Comparison of ENCODE assay signal across 10 mouse cellular contexts in genomic region chr3:98067413-98067812, GRCm38 (mm10). TPM values are rescaled to one million over a fixed set of nuclear protein-coding genes. Genes with fewer than 3 reads are reported as not detected.
DNase-seq lines count a peak whose midpoint lies in the region; ATAC-seq and TF ChIP-seq lines count a peak whose summit lies in the region.
"Had no signal": no experiment of that assay in that cellular context is flagged by ENCODE, and none has a peak within 500 bp of the region (broad histone marks: within the 10 kb centered on the region; RNA-seq: fewer than 3 reads in every experiment).

No protein-coding gene starts in this region.

- ATAC-seq in limb, embryonic 12.5 days (ENCODE audit: insufficient number of reproducible peaks, insufficient read depth, low FRiP score, low TSS enrichment, low read depth), result no peak
- no peak for ATAC-seq in limb, embryonic 14.5 days (ENCODE audit: low FRiP score, low read depth)
- ATAC-seq: hindbrain, postnatal 0 days had no signal

- no peak for DNase-seq in heart, adult 2 months
- DNase-seq in heart, adult 18-20 months, result no peak
- no peak for DNase-seq in limb, embryonic 10.5 days (ENCODE audit: low spot score)
- peak; percentile 76 for DNase-seq in limb, embryonic 14.5 days (ENCODE audit: low spot score)
- no peak for DNase-seq in embryo, embryonic 9.5 days (ENCODE audit: extremely low spot score)
- no peak for DNase-seq in adrenal gland, adult 2 months
- DNase-seq: gastrocnemius, postnatal 10 days had no signal

- H3K79me2 ChIP-seq in heart, adult 2 months (replicated peaks; ENCODE audit: control insufficient read depth, insufficient read depth, low read length), result no peaks in the 10 kb centered on the region; the same call in 1 of the 2 replicates

- H3K36me3 ChIP-seq in heart, adult 2 months (ENCODE audit: control insufficient read depth, insufficient read depth, low read length), result peaks cover 2% of the 10 kb centered on the region; the same call in 1 of the 2 replicates
- peaks cover 23% of the 10 kb centered on the region for H3K36me3 ChIP-seq in limb, embryonic 12.5 days
- peaks cover 30% of the 10 kb centered on the region for H3K36me3 ChIP-seq in limb, embryonic 10.5 days
- H3K36me3 ChIP-seq in limb, embryonic 14.5 days (ENCODE audit: control insufficient read depth, insufficient read depth, low read length), result peaks cover 14% of the 10 kb centered on the region

- no peak overlapping the region for H3K4me3 ChIP-seq in heart, adult 2 months
- no peak overlapping the region for H3K4me3 ChIP-seq in limb, embryonic 12.5 days (replicated peaks)
- H3K4me3 ChIP-seq in limb, embryonic 10.5 days, result no peak overlapping the region
- no peak overlapping the region for H3K4me3 ChIP-seq in bone marrow macrophage, adult 2 months (ENCODE audit: insufficient read depth, low read length)
- H3K4me3 ChIP-seq in limb, embryonic 14.5 days (replicated peaks; ENCODE audit: low read length), result no peak overlapping the region

- TF ChIP-seq POLR2A in heart, adult 2 months (IDR thresholded peaks at IDR 0.05; ENCODE audit: insufficient read depth, low read depth, low read length), result no peak
- no peak for TF ChIP-seq POLR2A in bone marrow macrophage, adult 2 months (IDR thresholded peaks at IDR 0.05; ENCODE audit: borderline replicate concordance, low read depth, low read length)
- no peak for TF ChIP-seq POLR2A in limb, embryonic 14.5 days (IDR thresholded peaks at IDR 0.05; ENCODE audit: borderline replicate concordance, extremely low read depth, insufficient read depth, insufficient read length)

- no peak overlapping the region for H3K4me2 ChIP-seq in limb, embryonic 12.5 days
- no peak overlapping the region for H3K4me2 ChIP-seq in limb, embryonic 14.5 days (replicated peaks; ENCODE audit: low read depth, low read length, severe bottlenecking)

- intact Hi-C loops in heart, adult 2 months (cut with DNase I), result no loop called here

- no peak for TF ChIP-seq CTCF in heart, adult 2 months (IDR thresholded peaks at IDR 0.05)
- no peak for TF ChIP-seq CTCF in bone marrow macrophage, adult 2 months (IDR thresholded peaks at IDR 0.05; ENCODE audit: low read depth, low read length)

- no peaks in the 10 kb centered on the region for H3K9me3 ChIP-seq in limb, embryonic 12.5 days
- no peaks in the 10 kb centered on the region for H3K9me3 ChIP-seq in limb, embryonic 10.5 days (replicated peaks)
- H3K9me3 ChIP-seq in limb, embryonic 14.5 days (ENCODE audit: control insufficient read depth, low read length), result no peaks in the 10 kb centered on the region

- TF ChIP-seq EP300 in heart, adult 2 months (IDR thresholded peaks at IDR 0.05; ENCODE audit: insufficient read depth, low read depth, low read length), result no peak

- peak overlapping the region; percentile 26; the same call in 1 of the 2 replicates for H3K27ac ChIP-seq in heart, adult 2 months
- H3K27ac ChIP-seq in limb, embryonic 12.5 days, result peak overlapping the region; percentile 87
- no peak overlapping the region; the same call in 1 of the 2 replicates for H3K27ac ChIP-seq in limb, embryonic 10.5 days
- H3K27ac ChIP-seq in bone marrow macrophage, adult 2 months (ENCODE audit: insufficient read depth, low read depth, low read length), result peak overlapping the region; percentile 72
- H3K27ac ChIP-seq in limb, embryonic 14.5 days (replicated peaks; ENCODE audit: low read depth, low read length), result peak overlapping the region; percentile 83

- 51% methylated on average over 3 of the region's 3 CpGs for WGBS in heart, adult 2 months
- 49% methylated on average over 3 of the region's 3 CpGs for WGBS in limb, embryonic 12.5 days
- WGBS in limb, embryonic 10.5 days, result 90% methylated on average over 3 of the region's 3 CpGs
- 24% methylated on average over 3 of the region's 3 CpGs for WGBS in limb, embryonic 14.5 days

- no peak overlapping the region for H3K9ac ChIP-seq in heart, adult 2 months (ENCODE audit: low read depth, low read length)
- no peak overlapping the region for H3K9ac ChIP-seq in limb, embryonic 12.5 days (replicated peaks)
- no peak overlapping the region; the same call in 1 of the 2 replicates for H3K9ac ChIP-seq in limb, embryonic 14.5 days (ENCODE audit: low read depth, low read length, severe bottlenecking)

- H3K27me3 ChIP-seq in heart, adult 2 months (ENCODE audit: control insufficient read depth, insufficient read depth, low read length), result no peaks in the 10 kb centered on the region
- no peaks in the 10 kb centered on the region for H3K27me3 ChIP-seq in limb, embryonic 12.5 days
- H3K27me3 ChIP-seq in limb, embryonic 10.5 days (ENCODE audit: low read depth, poor library complexity, severe bottlenecking), result 0 out of 2 replicates have a peak, but pooled peaks cover 5% of the 10 kb centered on the region
- H3K27me3 ChIP-seq in limb, embryonic 14.5 days (ENCODE audit: control insufficient read depth, insufficient read depth, low read length), result no peaks in the 10 kb centered on the region

- H3K4me1 ChIP-seq in heart, adult 2 months (ENCODE audit: control insufficient read depth, insufficient read depth, low read length), result peaks cover 3% of the 10 kb centered on the region
- H3K4me1 ChIP-seq in limb, embryonic 12.5 days (replicated peaks), result peaks cover 82% of the 10 kb centered on the region
- peaks cover 72% of the 10 kb centered on the region for H3K4me1 ChIP-seq in limb, embryonic 10.5 days
- peaks cover 49% of the 10 kb centered on the region for H3K4me1 ChIP-seq in bone marrow macrophage, adult 2 months (ENCODE audit: control insufficient read depth, insufficient read depth, low read length)
- peaks cover 68% of the 10 kb centered on the region for H3K4me1 ChIP-seq in limb, embryonic 14.5 days (ENCODE audit: control insufficient read depth, insufficient read depth, low read length)

RNA-seq across cellular contexts. Expression of gene Notch2, which starts 54.1 kb away (rescaled TPM):
- total RNA-seq in heart, adult 2 months (2021), result 10 to 100 TPM; 14.9 to 18.1 TPM
- 10.0 and 14.1 TPM in 2 replicates for polyA plus RNA-seq in heart, adult 2 months (2012; rRNA removed)
- 10 to 100 TPM; 15.2 to 17.6 TPM for total RNA-seq in heart, adult 18-20 months (2021)
- 35.7 and 41.6 TPM in 2 replicates for polyA plus RNA-seq in limb, embryonic 12.5 days (2016; fragmentation: Nextera tagmentation; extraction: Ambion mirVana)
- polyA plus RNA-seq in limb, embryonic 10.5 days (2016; fragmentation: Nextera tagmentation; extraction: Ambion mirVana), result 22.7 and 29.6 TPM in 2 replicates
- 69.2 and 82.2 TPM in 2 replicates for polyA plus RNA-seq in bone marrow macrophage, adult 2 months (2012; ENCODE audit: insufficient read depth, insufficient read length, missing spikeins)
- 38.7 and 49.0 TPM in 2 replicates for polyA plus RNA-seq in limb, embryonic 14.5 days (2012; rRNA removed)
- 48.5 and 54.2 TPM in 2 replicates for polyA plus RNA-seq in limb, embryonic 14.5 days (2014; fragmentation: Nextera tagmentation; extraction: Ambion mirVana)
- 10 to 100 TPM; 53.8 to 70.1 TPM for total RNA-seq in adrenal gland, adult 2 months (2021)
- 26.4 and 33.9 TPM in 2 replicates for polyA plus RNA-seq in adrenal gland, adult 2 months (2012; rRNA removed)
